ENCODE assay signal across 21 mouse cellular contexts in genomic region chr7:28651157-28651556, GRCm38 (mm10). TPM values are rescaled to one million over a fixed set of nuclear protein-coding genes. Genes with fewer than 3 reads are reported as not detected.
DNase-seq lines count a peak whose midpoint lies in the region; ATAC-seq and TF ChIP-seq lines count a peak whose summit lies in the region.
"Had no signal": no experiment of that assay in that cellular context is flagged by ENCODE, and none has a peak within 500 bp of the region (broad histone marks: within the 10 kb centered on the region; RNA-seq: fewer than 3 reads in every experiment).

No protein-coding gene starts in this region.

- peak; percentile 14; the same call in 1 of the 2 replicates for TF ChIP-seq CTCF in kidney, adult 2 months (conservative IDR thresholded peaks at IDR 0.05; ENCODE audit: insufficient read depth, insufficient read length, low read depth, low read length)
- TF ChIP-seq CTCF in testis, adult 2 months (IDR thresholded peaks at IDR 0.05; ENCODE audit: control insufficient read depth, insufficient read depth, insufficient replicate concordance, low read depth, low read length) = peak; percentile 6; the same call in 1 of the 2 replicates

- DNase-seq in kidney, adult 2 months = no peak
- no peak for DNase-seq in testis, postnatal 14 days (ENCODE audit: low spot score)
- DNase-seq in ES-CJ7 (ENCODE audit: low read depth, low spot score) = peak; percentile 80
- peak; percentile 29 for DNase-seq in c-Kit-positive CD71-positive TER-119-positive erythroid progenitor cells, embryonic 14.5 days (ENCODE audit: low spot score)
- no peak for DNase-seq in frontal cortex, postnatal 25 days (ENCODE audit: low spot score in 2 of 2)
- DNase-seq in left cerebral cortex, adult 11 months (ENCODE audit: low spot score) = no peak
- DNase-seq: adrenal gland, postnatal 25 days; cerebellum, adult 18-20 months; embryo, embryonic 11 days; gastrocnemius, postnatal 14 days; kidney, adult 11 months; midbrain, embryonic 14.5 days had no signal

- no peak overlapping the region for H3K4me2 ChIP-seq in kidney, embryonic 14.5 days (replicated peaks; ENCODE audit: low read depth, low read length)
- H3K4me2 ChIP-seq: neural tube, embryonic 12.5 days had no signal

- H3K9me3 ChIP-seq in kidney, embryonic 14.5 days (ENCODE audit: control insufficient read depth, low read length) = no peaks in the 10 kb centered on the region
- H3K9me3 ChIP-seq: hindbrain, embryonic 10.5 days; neural tube, embryonic 12.5 days had no signal

- H3K27me3 ChIP-seq in kidney, adult 2 months (replicated peaks; ENCODE audit: control insufficient read depth, insufficient read depth, low read length) = no peaks in the 10 kb centered on the region
- no peaks in the 10 kb centered on the region for H3K27me3 ChIP-seq in kidney, embryonic 14.5 days (ENCODE audit: control insufficient read depth, insufficient read depth, low read length)
- no peaks in the 10 kb centered on the region for H3K27me3 ChIP-seq in testis, adult 2 months (ENCODE audit: control insufficient read depth, insufficient read depth, low read length)
- H3K27me3 ChIP-seq: neural tube, embryonic 12.5 days had no signal

- no peak overlapping the region for H3K27ac ChIP-seq in kidney, adult 2 months (ENCODE audit: insufficient read depth, low read depth, low read length)
- H3K27ac ChIP-seq in kidney, embryonic 14.5 days (ENCODE audit: low read depth, low read length) = no peak overlapping the region
- H3K27ac ChIP-seq in testis, adult 2 months (ENCODE audit: control insufficient read depth, insufficient read depth, low read depth, low read length) = no peak overlapping the region
- H3K27ac ChIP-seq: hindbrain, embryonic 10.5 days; neural tube, embryonic 12.5 days had no signal

- no peak for TF ChIP-seq POLR2A in kidney, adult 2 months (IDR thresholded peaks at IDR 0.05; ENCODE audit: low read depth, low read length)
- no peak for TF ChIP-seq POLR2A in testis, adult 2 months (IDR thresholded peaks at IDR 0.05; ENCODE audit: control insufficient read depth, low read depth, low read length)

- WGBS in kidney, adult 2 months = 96% methylated on average over 2 of the region's 2 CpGs
- WGBS in kidney, embryonic 14.5 days = 95% methylated on average over 2 of the region's 2 CpGs

- no peak overlapping the region for H3K9ac ChIP-seq in kidney, embryonic 14.5 days (ENCODE audit: low read depth, low read length)
- H3K9ac ChIP-seq: neural tube, embryonic 12.5 days had no signal

- no peak for ATAC-seq in kidney, embryonic 14.5 days (ENCODE audit: low FRiP score, low TSS enrichment)
- ATAC-seq: forebrain, embryonic 16.5 days had no signal

- H3K36me3 ChIP-seq in kidney, adult 2 months (ENCODE audit: control insufficient read depth, insufficient read depth, low read length) = no peaks in the 10 kb centered on the region
- no peaks in the 10 kb centered on the region for H3K36me3 ChIP-seq in kidney, embryonic 14.5 days (ENCODE audit: control insufficient read depth, insufficient read depth, low read length)
- H3K36me3 ChIP-seq in testis, adult 2 months (ENCODE audit: control insufficient read depth, insufficient read depth, low read length) = no peaks in the 10 kb centered on the region
- H3K36me3 ChIP-seq: hindbrain, embryonic 10.5 days; neural tube, embryonic 12.5 days had no signal

- no peaks in the 10 kb centered on the region for H3K4me1 ChIP-seq in kidney, adult 2 months (ENCODE audit: control insufficient read depth, insufficient read depth, low read length)
- H3K4me1 ChIP-seq in kidney, embryonic 14.5 days (ENCODE audit: control insufficient read depth, insufficient read depth, low read length) = no peaks in the 10 kb centered on the region
- H3K4me1 ChIP-seq in testis, adult 2 months (ENCODE audit: control insufficient read depth, insufficient read depth, low read length) = no peaks in the 10 kb centered on the region
- H3K4me1 ChIP-seq: hindbrain, embryonic 10.5 days; neural tube, embryonic 12.5 days had no signal

- H3K4me3 ChIP-seq in kidney, adult 2 months (ENCODE audit: insufficient read depth, low read depth, low read length) = no peak overlapping the region
- no peak overlapping the region for H3K4me3 ChIP-seq in kidney, embryonic 14.5 days (ENCODE audit: low read length)
- no peak overlapping the region for H3K4me3 ChIP-seq in testis, adult 2 months (ENCODE audit: control insufficient read depth, low read depth, low read length)
- H3K4me3 ChIP-seq: hindbrain, embryonic 10.5 days; neural tube, embryonic 12.5 days had no signal

RNA-seq across cellular contexts. Expression of gene Acp7, which starts 20.0 kb away (rescaled TPM):
- polyA plus RNA-seq in kidney, adult 2 months (2012; rRNA removed) = not detected in 2 replicates
- not detected in 2 replicates for polyA plus RNA-seq in kidney, embryonic 14.5 days (2014; fragmentation: Nextera tagmentation; extraction: Ambion mirVana)
- 7.5 and 11.7 TPM in 2 replicates for polyA plus RNA-seq in testis, adult 2 months (2012; rRNA removed)
- polyA plus RNA-seq: forebrain, embryonic 16.5 days; heart, embryonic 14.5 days; hindbrain, embryonic 10.5 days; large intestine, adult 2 months; liver, adult 2 months; midbrain, embryonic 14.5 days; neural tube, embryonic 12.5 days; stomach, embryonic 16.5 days had no signal

RNA-seq across cellular contexts. Expression of gene Fbxo27, which starts 41.5 kb away (rescaled TPM):
- polyA plus RNA-seq in kidney, adult 2 months (2012; rRNA removed) = 1.1 and 1.6 TPM in 2 replicates
- polyA plus RNA-seq in kidney, embryonic 14.5 days (2014; fragmentation: Nextera tagmentation; extraction: Ambion mirVana) = 5.0 and 5.5 TPM in 2 replicates
- polyA plus RNA-seq in testis, adult 2 months (2012; rRNA removed) = 15.8 and 16.3 TPM in 2 replicates

RNA-seq across cellular contexts. Expression of gene Pak4, which starts 53.2 kb away (rescaled TPM):
- 36.9 and 41.8 TPM in 2 replicates for polyA plus RNA-seq in kidney, adult 2 months (2012; rRNA removed)
- 48.3 and 60.7 TPM in 2 replicates for polyA plus RNA-seq in kidney, embryonic 14.5 days (2014; fragmentation: Nextera tagmentation; extraction: Ambion mirVana)
- 21.5 and 23.6 TPM in 2 replicates for polyA plus RNA-seq in testis, adult 2 months (2012; rRNA removed)

RNA-seq across cellular contexts. Expression of gene Samd4b, which starts 53.2 kb away (rescaled TPM):
- polyA plus RNA-seq in kidney, adult 2 months (2012; rRNA removed) = 67.0 and 79.0 TPM in 2 replicates
- polyA plus RNA-seq in kidney, embryonic 14.5 days (2014; fragmentation: Nextera tagmentation; extraction: Ambion mirVana) = 33.3 and 34.9 TPM in 2 replicates
- polyA plus RNA-seq in testis, adult 2 months (2012; rRNA removed) = 234 and 246 TPM in 2 replicates

Comparison
In these comparisons a context has a peak if more than half of its experiments do, and no peak if none do; other contexts are left out.
1. DNase-seq: peak in ES-CJ7 (single experiment) and c-Kit-positive CD71-positive TER-119-positive erythroid progenitor cells, embryonic 14.5 days (single experiment); none in kidney, adult 2 months (single experiment), testis, postnatal 14 days (single experiment), frontal cortex, postnatal 25 days (0 of 2) and left cerebral cortex, adult 11 months (single experiment).